Mouse (Mus musculus) lung, postnatal 10 days (tissue): Measurements from ENCODE around the gene Phactr3.
A peak's percentile ranks its signal among the peaks of the same experiment; 100 is the strongest.

Source experiments
- DNase-seq: peaks from one replicate; pipeline ENCODE4 v3.0.0; 2021

Phactr3 gene

DNA sequence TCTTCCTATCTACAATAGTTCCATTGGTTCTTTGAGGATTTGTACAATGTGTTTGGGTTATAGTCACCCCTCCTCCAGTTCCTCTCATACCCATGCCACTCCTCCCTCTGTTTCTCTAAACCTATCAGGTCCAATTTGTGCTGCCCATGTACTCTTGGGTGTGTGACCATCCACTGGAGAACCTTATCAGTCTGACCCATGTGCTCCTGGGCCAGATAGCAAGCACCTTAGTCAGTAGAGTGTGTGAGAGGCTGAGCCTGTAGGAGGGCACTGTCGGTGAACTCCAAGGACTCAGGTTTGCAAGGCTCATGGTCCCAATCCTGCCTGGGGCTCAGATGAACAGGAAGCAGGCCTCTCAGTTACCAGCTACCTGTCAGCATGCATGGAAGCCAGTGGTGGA, 78.8 kb downstream of the Phactr3 start:
- no peak for DNase-seq

DNA sequence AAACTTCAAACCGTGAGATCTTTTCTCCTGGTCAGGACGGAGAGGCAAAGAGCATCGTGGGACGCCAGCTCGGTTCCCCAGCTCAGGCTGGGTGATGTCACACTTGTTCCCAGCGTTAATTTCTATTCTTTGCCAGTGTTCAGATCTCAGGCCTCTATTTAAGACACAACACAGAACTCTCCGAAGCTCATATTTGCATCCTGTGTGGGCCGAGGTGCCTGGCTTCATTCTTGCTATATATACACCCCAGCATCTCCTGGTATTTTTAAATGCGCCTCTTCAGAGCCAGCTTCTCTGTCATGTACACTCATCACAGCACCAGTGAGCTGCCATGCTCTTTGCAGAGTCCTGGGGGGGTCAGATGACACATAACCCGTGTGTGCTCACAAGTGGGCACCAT, 85.7 kb downstream of the Phactr3 start:
- DNase-seq, result no peak

DNA sequence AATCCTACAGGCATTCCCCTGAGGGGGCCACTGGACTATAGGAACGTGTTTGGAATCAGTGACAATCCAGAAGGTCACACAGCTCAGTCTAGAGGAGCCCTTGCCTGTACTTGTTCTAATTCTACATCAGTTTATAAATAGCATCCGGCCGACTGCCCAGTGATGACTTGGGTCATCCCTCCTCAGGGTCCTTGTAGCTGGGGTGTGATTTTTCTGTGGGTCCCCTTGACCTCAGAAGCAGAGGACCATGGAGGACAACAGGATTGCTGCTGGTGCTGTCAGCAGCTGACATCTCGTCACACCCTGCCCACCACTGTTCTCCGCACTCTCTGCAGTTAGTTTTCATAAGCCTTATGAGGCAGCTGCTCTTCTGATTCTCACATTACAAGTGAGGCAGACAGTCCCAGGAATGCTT, 89.4 kb downstream of the Phactr3 start:
- DNase-seq, result no peak

DNA sequence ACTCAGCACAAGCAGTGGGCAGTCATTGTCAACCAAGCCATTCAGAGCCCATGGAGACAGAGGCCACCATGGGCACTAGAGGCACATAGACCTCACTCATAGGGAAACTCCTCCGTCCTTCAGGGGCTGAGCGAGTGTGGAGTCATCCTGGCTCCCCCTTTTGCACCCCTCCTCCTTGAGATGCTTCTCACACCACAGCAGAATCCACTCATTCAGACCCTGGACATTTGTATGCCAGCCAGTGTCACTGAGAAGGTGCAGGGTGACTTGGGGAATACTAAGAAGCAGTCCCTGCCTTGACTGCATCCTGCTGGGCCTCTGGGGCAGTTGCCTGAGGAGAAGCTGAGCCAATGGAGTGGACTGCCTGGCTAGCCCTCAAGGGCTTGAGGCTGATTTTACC, 95.1 kb downstream of the Phactr3 start:
- DNase-seq, result no peak

DNA sequence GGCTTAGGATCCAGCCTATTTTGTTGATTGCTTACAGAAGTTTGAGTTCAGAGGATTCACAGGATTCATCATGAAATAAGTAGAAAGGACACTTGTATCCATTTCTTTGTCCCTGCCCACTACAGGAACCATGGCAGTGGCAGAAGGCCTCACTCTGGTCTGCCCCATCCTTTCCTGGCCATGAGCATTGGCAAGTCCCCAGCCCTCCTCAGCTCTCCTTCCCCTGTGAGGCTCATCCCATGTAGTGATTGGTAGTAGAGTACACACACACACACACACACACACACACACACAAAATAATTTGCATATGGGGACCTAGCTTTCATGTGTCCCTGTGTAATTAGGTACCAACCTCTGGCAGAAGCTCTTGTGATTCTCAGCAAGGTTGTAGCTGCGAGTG, 95.8 kb downstream of the Phactr3 start:
- DNase-seq, result no peak

DNA sequence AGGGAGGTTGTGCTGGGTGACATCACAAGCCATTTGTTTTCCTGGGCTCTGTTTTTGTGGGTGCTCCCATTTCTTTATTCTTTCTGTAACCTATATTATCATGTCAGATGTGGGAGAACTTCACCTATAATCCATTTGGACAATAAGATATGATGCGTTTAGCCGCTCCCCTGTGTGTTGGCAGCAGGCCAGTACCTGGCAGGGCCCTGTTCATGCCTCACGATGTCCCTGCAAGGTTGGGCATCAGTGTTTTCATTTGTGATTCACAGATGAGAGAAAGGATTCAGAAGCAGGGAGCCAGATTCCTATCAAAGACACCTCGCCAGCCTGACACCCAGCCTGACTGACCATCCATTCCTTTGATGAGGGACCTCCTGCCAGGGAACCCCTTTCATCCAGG, 99.7 kb downstream of the Phactr3 start:
- DNase-seq, result no peak

DNA sequence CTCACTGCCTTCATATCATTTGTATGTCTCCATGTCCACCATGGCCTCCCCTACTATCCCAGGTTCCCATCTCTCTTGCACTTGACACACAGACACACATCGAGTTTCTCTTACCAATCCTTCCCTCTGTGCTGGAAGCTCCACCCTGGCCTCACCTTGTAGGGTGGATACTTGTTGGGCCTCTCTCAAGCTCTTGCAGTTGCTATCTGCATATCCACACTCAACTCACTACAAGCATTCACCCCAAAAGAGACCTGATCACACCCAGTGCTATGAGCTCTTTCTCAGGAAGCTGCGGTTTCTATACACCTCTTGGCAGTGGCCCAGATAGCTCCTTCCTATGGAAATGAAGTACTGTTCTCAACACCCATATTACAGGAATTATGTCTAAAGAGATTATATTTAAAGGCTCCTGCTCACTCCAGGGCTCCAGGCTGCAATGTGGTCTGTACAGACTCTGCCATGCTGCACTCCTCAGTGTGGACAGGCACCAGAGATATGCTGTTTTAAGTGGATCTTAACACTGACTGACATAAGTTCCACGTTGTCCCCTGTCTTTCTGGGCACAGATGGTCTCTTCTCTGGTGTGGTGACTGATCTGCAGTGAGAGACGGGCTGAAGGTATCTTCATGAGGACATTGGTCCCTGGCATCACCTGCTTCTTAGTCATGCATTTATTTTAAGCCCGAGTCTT, 100.8 kb downstream of the Phactr3 start:
- no peak for DNase-seq

DNA sequence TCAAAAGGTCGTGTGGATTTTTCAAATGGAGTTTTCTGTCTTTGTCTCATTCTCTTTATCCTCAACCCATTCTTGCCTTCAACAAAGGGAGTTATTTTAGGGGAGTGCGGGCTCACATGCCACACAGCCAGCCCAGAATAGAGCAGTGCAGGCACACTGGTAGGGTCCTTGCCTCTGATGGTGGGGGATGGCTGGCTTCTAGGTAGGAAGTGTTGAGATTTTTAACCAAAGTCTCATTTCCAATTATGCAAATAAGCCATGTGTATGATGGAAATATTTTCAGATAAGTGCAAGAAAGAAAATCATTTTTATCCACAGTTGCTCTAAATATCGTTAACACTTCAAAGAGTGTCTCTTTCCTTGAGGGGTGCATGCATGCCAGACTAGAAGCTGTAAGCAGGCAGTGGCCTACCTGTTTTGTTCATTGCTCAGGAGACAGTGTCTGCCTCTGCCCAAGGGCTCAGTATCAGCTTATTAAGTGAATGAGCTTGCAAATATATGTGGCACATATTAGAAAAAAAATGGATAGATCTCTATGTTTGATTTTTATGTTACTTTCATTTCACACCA, 101.5 kb downstream of the Phactr3 start:
- DNase-seq, result no peak

DNA sequence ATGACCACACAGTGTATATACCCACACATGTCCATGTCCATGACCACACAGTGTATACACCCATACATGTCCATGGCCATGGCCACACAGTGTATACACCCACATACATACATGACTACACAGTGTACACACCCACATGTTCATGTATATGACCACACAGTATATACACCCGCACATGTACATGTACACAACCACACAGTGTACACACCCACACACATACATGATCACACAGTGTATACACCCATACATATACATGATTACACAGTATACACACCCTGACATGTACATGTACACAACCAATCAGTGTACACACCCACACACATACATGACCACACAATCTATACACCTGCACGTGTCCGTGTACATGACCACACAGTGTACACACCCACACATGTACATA, 102.2 kb downstream of the Phactr3 start:
- no peak for DNase-seq

DNA sequence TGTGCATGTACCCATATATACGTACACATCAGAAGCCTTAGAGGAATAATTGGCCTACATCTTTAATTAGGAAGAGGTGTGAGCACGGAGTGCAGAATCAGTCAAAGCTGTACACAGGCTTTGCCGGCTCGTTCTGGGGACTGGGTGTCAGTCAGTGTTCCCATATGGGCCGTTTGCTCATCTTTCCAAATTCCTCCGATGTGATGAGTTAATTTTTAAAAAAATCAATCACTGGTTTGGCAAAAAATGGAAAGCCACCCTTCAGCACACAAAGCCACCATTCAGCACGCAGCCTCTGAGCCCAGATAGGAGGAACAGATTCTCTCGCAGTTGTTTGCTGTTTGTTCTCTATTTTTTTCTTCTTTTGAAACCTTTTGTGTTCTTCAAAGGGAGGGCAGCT, 110.5 kb downstream of the Phactr3 start:
- no peak for DNase-seq

DNA sequence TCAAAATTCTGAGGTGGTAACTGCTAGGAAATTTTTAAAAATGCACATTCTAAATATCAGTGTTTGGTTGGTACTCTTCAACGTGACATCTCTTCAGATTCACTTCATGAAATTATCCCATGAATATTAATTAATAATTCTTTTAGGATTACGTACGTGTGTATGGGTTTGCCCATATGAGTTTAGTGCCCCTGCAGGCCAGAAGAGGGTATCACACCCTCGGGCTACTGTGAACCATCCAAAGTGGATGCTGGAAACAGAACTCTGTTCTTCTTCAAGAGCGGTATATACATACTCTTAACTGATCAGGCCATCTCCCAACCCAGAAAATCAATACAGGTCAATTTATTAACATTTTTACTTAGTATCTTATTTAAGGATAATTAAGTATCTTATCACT, 114.7 kb downstream of the Phactr3 start:
- DNase-seq, result no peak

DNA sequence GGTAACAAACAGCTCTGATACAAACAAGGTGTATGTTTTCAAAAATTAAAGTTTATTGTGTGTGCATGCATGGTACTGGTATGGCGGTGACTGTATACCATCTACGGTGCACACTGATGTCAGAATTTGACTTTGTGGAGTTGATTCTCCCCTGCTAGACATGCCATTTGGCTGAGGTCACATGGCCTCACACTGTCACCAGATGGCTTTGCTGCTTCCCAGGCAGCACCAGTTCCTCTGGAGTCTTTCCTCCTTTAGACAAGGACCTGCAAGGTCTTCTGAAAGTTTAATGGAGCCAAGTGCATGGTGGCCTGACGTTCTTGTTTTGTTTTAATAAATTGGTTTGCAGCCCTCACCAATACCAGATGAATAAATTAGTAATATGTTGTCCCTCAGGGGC, 118.3 kb downstream of the Phactr3 start:
- no peak for DNase-seq

DNA sequence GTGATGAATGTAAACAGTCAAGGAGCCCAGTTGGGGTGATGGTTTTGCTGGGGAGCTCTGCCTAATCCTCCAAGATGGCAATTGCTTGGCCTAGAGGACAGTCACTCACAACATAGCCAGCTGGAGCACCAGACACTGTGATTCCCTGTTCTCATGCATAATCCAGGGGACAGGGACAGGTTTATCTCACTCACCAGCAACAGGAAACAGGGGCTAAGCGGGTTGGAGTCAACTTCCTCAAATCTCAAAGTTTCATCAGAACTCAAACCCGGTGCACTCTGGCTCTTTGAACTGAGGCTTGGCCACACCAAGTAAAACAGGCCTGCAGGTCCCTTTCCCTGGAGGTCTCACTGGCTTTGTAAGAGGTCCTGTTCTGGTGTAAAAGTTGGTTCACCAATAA, 119.7 kb downstream of the Phactr3 start:
- no peak for DNase-seq

DNA sequence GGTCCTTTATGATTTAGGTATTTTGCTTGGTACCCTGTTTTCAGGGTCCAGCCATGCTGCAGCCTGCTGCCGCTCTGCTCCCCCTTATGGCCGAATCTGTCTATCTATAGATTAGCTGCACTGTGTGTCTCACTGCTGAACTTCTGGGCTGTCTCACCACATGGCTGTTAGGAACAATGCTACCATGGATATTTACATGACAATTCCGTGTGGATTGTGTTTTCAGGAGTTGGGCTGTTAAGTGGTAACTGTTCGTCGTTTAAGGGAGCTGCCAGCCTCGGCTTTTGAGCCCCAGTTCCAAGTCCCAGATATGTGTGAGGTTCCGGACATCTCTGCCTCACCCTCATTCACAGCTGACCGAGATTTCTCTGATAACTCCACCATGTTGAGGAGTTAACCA, 122.1 kb downstream of the Phactr3 start:
- DNase-seq, result no peak

DNA sequence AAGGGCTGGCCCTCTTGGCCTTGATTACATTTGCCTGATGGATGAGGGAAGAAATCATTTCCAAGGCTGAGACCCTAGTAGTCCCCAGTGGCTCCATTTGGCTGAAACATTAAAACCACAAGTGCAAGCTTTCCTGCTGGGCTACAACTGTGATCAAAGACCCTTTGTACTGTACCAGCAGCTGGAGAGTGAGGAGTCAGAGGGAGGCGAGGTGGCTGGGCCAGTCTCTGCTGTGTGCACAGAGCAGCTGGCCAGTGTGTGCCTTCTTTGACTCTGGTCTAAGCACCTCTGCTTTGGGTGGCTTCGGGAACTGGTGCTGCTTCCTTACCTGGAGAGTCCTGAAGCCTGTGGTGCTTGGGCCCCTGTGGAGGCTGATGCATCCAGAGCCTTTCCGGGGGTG, 122.6 kb downstream of the Phactr3 start:
- DNase-seq, result no peak

DNA sequence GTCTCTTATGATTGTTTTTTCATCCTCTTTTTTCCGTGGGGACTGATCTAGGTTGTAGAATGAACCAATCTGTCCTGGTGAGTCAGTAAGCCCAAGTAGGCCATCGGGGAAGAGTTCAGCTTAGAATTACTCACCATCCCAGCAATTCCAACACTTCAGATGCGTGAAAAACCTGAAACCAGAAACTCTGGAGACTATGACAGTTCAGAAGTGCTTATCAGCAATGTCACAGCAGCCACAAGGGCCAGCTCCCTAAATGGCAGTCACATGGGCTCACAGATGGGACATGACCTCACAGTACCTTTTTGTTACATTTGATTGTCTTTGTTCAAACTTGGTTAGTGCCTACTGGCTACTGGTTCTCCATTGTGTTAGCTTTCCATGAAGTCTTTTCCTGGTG, 124.2 kb downstream of the Phactr3 start:
- DNase-seq, result no peak

DNA sequence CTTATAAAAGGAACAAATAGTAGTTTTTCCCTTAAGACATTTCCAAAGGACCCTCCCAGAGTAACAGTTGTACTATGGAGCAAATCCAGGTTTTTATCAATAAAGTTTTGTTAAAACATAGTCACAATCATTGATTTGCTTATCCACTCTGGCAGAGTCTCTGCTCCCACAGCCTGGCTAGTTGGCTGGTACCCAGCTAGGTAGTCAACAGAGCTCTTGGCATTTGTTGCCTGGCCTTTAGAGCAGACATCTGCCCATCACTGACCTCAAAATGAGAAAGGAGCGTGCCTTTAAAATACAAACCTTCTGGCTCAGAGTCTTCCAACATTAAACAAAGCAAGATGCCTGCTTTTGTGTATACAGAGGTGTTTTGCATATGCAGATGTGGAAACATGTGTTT, 126.1 kb downstream of the Phactr3 start:
- no peak for DNase-seq

DNA sequence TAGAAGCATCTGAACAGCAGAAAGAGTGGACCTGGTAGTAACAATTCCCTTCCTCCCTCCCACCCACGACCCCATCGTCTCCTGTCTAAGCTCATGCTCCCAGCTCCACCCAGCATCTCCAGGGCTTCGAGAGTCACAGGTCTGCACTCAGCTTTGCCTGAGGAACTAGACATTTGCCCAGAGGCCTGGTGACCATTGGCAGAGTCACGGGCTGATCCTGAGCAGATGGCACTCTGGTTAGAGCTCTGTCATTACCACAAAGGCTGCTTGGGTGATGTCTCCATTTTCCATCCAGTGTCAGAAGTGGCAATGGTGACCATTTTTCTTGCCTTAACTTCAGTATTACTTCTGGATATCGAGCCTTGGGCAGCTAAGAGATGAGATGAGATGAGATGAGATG, 127.1 kb downstream of the Phactr3 start:
- DNase-seq, result no peak

DNA sequence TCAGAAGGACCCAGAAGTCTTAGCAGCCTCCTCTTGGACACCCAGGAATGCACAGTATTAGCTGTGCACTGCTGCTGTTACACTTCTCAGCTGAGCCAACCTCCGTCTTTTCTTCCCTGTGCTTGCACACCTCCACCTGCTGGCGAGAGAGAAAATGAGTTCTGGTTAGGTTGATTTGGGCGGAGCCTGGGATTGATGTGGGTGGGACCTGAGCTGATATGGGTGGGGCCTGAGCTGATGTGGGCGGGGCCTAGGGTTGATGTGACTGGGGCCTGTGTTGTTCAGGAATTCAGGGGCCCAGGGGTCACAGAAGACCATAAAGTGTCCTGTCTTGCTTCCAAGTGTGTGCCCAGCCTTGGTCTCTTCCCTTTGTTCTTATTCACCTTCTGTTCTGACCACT, 128.0 kb downstream of the Phactr3 start:
- DNase-seq, result peak; percentile 8

DNA sequence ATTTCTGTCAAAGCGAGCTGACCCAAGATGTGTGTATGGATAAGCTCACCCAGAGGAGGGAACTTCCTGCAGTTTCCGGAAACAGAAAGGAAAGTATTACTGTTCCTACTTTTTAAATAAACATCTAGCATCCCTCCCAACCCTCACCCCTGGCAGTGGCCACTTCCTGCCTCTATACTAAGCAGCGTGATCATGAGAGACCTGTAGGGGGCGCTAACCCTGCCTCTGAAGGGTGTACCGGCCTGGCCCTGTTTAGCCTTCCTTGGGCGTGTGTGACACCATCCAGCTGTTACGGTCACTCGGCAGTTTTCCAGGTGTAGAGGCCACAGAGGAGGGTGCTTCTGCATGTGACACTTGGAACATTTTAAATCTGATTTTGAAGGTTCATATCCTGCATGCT, 128.5 kb downstream of the Phactr3 start:
- peak; percentile 70 for DNase-seq

DNA sequence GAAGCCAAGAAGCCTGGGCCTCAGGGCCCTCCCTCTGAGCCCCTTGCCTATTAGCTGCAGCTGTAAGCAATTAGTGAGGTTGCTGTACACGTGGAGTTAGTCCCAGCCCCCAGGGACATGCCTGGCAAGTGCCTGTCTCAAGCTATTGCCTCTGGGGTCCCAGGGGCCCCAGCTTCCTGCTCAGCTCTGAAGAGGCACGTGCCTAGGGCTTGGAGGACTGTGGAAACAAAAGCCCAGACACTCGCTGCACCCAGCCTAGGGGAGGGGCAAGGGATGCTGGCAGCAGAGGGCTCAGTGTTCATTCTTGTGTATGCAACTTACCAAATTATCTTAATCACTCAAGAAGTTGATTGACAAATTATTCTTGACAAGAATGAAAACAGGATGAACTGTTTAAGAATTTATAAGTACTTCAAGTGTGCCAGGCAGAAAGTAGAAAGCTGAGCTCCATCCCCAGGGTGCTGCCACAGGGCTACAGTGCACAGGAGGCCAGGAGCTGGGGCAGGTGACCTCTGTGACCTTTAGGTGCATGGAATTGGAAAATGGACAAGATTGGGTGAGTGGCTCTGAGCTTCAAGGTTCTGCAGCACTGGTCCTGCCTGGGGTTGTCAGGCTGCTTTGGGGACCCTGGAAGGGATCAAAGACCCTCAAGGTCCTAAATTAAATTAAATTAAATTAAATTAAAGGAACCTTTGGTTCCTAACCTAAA, 138.5 kb downstream of the Phactr3 start:
- DNase-seq, result no peak

DNA sequence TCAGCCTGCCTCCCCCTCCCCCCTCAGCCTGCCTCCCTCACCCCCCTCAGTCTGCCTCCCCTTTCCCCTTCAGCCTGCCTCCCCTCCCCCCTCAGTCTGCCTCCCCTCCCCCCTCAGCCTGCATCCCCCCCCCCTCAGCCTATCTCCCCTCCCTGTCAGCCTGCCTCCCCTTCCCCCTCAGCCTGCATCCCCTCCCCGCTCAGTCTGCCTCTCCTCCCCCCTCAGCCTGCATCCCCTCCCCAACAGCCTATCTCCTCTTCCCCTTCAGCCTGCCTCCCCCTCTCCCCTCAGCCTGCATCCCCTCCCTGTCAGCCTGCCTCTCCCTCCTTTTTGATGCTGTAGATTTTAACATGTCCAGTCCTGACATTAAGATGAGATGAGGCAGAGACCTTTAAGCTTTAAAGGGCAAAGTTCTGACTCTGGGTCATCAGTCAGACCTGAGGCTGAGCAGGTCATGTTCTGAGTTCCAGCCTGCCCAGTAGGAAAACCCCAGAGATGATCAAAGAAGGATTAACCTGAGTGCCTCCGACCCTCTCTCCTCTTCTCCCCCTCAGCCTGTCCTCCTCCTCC, 139.3 kb downstream of the Phactr3 start:
- DNase-seq, result no peak

DNA sequence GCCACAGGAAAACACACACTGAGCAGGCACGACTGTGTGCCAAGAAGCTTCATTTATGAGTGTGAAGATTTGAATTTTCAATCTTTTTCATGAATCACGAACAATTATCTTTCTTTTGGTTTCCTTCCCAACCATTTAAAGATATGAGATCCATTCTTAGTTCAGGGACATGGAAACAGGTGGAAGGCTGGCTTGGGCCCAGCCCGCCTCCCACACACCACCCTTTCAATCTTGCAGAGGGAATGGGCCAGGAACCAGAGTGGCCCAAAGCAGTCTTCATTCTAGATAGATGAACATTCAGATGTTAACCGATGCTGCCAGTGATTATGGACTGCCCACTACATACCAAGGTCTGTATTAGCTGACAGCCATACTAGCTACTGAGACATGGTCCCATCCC, 144.3 kb downstream of the Phactr3 start:
- no peak for DNase-seq

DNA sequence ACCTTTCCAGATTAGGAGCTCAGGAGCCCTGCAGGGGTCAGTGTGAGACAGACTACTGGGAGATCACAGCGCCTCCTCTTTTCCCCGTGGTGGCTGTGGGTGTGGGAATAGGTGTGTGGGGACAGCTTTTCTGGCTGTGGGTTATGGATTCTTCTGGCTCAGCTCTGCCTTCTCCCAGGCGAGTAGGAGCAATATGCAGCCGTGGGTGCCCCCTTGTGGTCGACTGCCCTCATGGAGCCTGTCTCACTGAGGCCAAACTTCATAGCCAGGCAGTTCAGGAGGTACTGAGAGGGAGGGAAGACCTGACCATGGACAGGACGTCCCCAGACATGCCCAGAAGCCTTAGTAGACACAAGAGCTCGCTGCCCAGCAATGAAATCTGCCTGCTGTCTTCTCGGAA, 145.6 kb downstream of the Phactr3 start:
- DNase-seq, result peak; percentile 77
